Mouse (Mus musculus) C2C12 (cell line): Measurements from ENCODE around the gene Lsmem1.

Experiments used
- CEBPB ChIP-seq: IDR thresholded peaks from one replicate; pipeline ENCODE4 v1.6.1; 2011; ENCODE audit warnings: low read depth, mild to moderate bottlenecking, control low read depth, moderate library complexity
- CTCF ChIP-seq: IDR thresholded peaks from one replicate; pipeline ENCODE4 v1.5.1; 2011; ENCODE audit not compliant: control insufficient read depth, insufficient read depth, insufficient read length
- MAX ChIP-seq: IDR thresholded peaks from one replicate; pipeline ENCODE4 v1.6.1; 2011; ENCODE audit warnings: mild to moderate bottlenecking, control low read depth
- MYOD1 ChIP-seq: IDR thresholded peaks from one replicate; pipeline ENCODE4 v1.6.1; 2011; ENCODE audit warnings: low read depth; ENCODE audit not compliant: control insufficient read depth, insufficient read length
- USF1 ChIP-seq: IDR thresholded peaks from one replicate; pipeline ENCODE4 v1.6.1; 2011; ENCODE audit warnings: low read depth, mild to moderate bottlenecking, control low read depth, moderate library complexity

GRCm38 (mm10) chr12:40222251-40223081 is 23.2 kb upstream of the Lsmem1 start:
- no peak for TF ChIP-seq CTCF
- TF ChIP-seq USF1 = no peak
- TF ChIP-seq MAX = peak; percentile 30
- TF ChIP-seq MYOD1 = no peak
- no peak for TF ChIP-seq CEBPB
